Mouse (Mus musculus) ES-E14 (cell line): Measurements from ENCODE around the gene Tshz2. TPM values are rescaled to one million over a fixed set of nuclear protein-coding genes. Genes with fewer than 3 reads are reported as not detected.
A peak's percentile ranks its signal among the peaks of the same experiment; 100 is the strongest.

Source experiments
- DNase-seq: peaks from one replicate; pipeline ENCODE4 v3.0.0-alpha.2; 2013; ENCODE audit warnings: low read depth, low spot score
- H3K27ac ChIP-seq: 2 replicates; pipeline ENCODE4 v1.5.1; 2012; ENCODE audit warnings: low read depth, mild to moderate bottlenecking, low read length, moderate library complexity, mixed read lengths; ENCODE audit not compliant: poor library complexity, insufficient read depth, severe bottlenecking
- H3K36me3 ChIP-seq: 2 replicates; pipeline ENCODE4 v1.6.1; 2012; ENCODE audit warnings: mild to moderate bottlenecking, low read length, moderate library complexity, mixed read lengths; ENCODE audit not compliant: control insufficient read depth, poor library complexity, insufficient read depth, severe bottlenecking
- H3K4me1 ChIP-seq, 2 experiments: fragments of 150-350 bp in 1 of 2; sonication (generic) in 1 of 2; 2 replicates each; pipeline ENCODE4 v1.6.1; 2012; ENCODE audit warnings: low read length in 2 of 2, mild to moderate bottlenecking in 1 of 2, mixed read lengths in 1 of 2; ENCODE audit not compliant: control insufficient read depth in 2 of 2, insufficient read depth in 2 of 2, poor library complexity in 1 of 2
- H3K4me3 ChIP-seq, 2 experiments: fragments of 150-350 bp in 1 of 2; sonication (generic) in 1 of 2; 2 replicates each; pipeline ENCODE4 v1.5.1; 2012; ENCODE audit warnings: low read length in 2 of 2, low read depth in 1 of 2, mild to moderate bottlenecking in 1 of 2, mixed read lengths in 1 of 2; ENCODE audit not compliant: insufficient read depth in 1 of 2, poor library complexity in 1 of 2, severe bottlenecking in 1 of 2
- H3K9ac ChIP-seq: 2 replicates; pipeline ENCODE4 v1.6.1; 2012; ENCODE audit warnings: low read depth, mild to moderate bottlenecking, low read length, mixed read lengths; ENCODE audit not compliant: poor library complexity, insufficient read depth, severe bottlenecking
- H3K9me3 ChIP-seq: fragments of 150-350 bp; sonication (generic); 2 replicates; pipeline ENCODE4 v1.6.1; 2012; ENCODE audit warnings: low read depth, mild to moderate bottlenecking, low read length; ENCODE audit not compliant: control insufficient read depth, insufficient read depth
- CHD2 ChIP-seq: IDR thresholded peaks from 2 replicates; pipeline ENCODE4 v1.6.1; 2014; ENCODE audit warnings: mild to moderate bottlenecking, low read depth, low read length, inconsistent platforms
- HCFC1 ChIP-seq: IDR thresholded peaks from 2 replicates; pipeline ENCODE4 v1.6.1; 2012; ENCODE audit warnings: low read length, inconsistent platforms, borderline replicate concordance; ENCODE audit not compliant: insufficient read depth
- MAFK ChIP-seq: IDR thresholded peaks from 2 replicates; pipeline ENCODE4 v1.6.1; 2014; ENCODE audit warnings: mild to moderate bottlenecking, low read depth, low read length, inconsistent platforms; ENCODE audit not compliant: insufficient read depth
- ZC3H11A ChIP-seq: IDR thresholded peaks from 2 replicates; pipeline ENCODE4 v1.6.1; 2012; ENCODE audit warnings: low read depth, mild to moderate bottlenecking, inconsistent platforms, low read length, borderline replicate concordance
- ZNF384 ChIP-seq: IDR thresholded peaks from 2 replicates; pipeline ENCODE4 v1.6.1; 2012; ENCODE audit warnings: low read depth, low read length, inconsistent platforms
- in situ Hi-C, 2 experiments: fragments of 600-800 bp; cut with MboI; formaldehyde crosslinking; loops; one replicate each; pipeline ENCODE4 v1.15.1; 2025; ENCODE audit warnings: low sequenced_read_pairs in 2 of 2, inconsistent platforms in 1 of 2; ENCODE audit not compliant: unreplicated experiment in 2 of 2
- total RNA-seq: library from RNA; depleted of rRNA; stranded (reverse); fragments of 300-350 nt; gene quantifications from 2 replicates; pipeline ENCODE4 v1.2.3, GENCODE M21; 2012

The Tshz2 gene
- total RNA-seq, 1 experiment, result 0.27 TPM

- in situ Hi-C loops, result no loop called here
- no peaks in the 10 kb centered on the region for H3K36me3 ChIP-seq
- H3K27ac ChIP-seq, result no peak overlapping the region
- DNase-seq, result no peak
- H3K4me1 ChIP-seq, result peaks cover 2 to 4% of the 10 kb centered on the region in 2 experiments; a peak in 1 of 4 replicates
- TF ChIP-seq MAFK, result no peak
- TF ChIP-seq CHD2, result no peak
- no peak for TF ChIP-seq ZC3H11A
- no peak for TF ChIP-seq ZNF384
- no peak for TF ChIP-seq HCFC1
- H3K9ac ChIP-seq, result no peak overlapping the region
- H3K4me3 ChIP-seq, result no peak overlapping the region
- H3K9me3 ChIP-seq, result no peaks in the 10 kb centered on the region
These were observed 395.9 kb downstream of the Tshz2 start for GRCm38 (mm10) chr2:170028488-170029303.

- Histone ChIP-seq H3K4me1 (peaks cover 2 to 4% of the 10 kb centered on the region in 2 experiments; a peak in 1 of 4 replicates), H3K9me3 (no peaks in the 10 kb centered on the region), H3K4me3 (no peak overlapping the region), H3K27ac (no peak overlapping the region), H3K36me3 (no peaks in the 10 kb centered on the region), H3K9ac (no peak overlapping the region)
- in situ Hi-C loops, result no loop called here
- DNase-seq, result no peak
- TF ChIP-seq ZNF384, result no peak
- TF ChIP-seq MAFK, result no peak
- no peak for TF ChIP-seq HCFC1
- TF ChIP-seq ZC3H11A, result no peak
- no peak for TF ChIP-seq CHD2
These were observed 396.6 kb downstream of the Tshz2 start for GRCm38 (mm10) chr2:170029304-170029856.

- Histone ChIP-seq H3K27ac (no peak overlapping the region), H3K9me3 (no peaks in the 10 kb centered on the region), H3K9ac (no peak overlapping the region), H3K36me3 (no peaks in the 10 kb centered on the region), H3K4me1 (peaks cover 2 to 4% of the 10 kb centered on the region in 2 experiments; a peak in 2 of 4 replicates), H3K4me3 (no peak overlapping the region)
- in situ Hi-C loops, result no loop called here
- TF ChIP-seq CHD2 (no peak), MAFK (no peak), HCFC1 (no peak), ZNF384 (no peak)
- DNase-seq, result no peak
These were observed 398.4 kb downstream of the Tshz2 start for GRCm38 (mm10) chr2:170031226-170031625.

- no peak overlapping the region for H3K27ac ChIP-seq
- TF ChIP-seq CHD2, result no peak
- TF ChIP-seq ZC3H11A, result no peak
- in situ Hi-C loops, result no loop called here
- H3K36me3 ChIP-seq, result no peaks in the 10 kb centered on the region
- peak; percentile 52 for DNase-seq
- no peak overlapping the region for H3K4me3 ChIP-seq
- H3K9ac ChIP-seq, result no peak overlapping the region
- H3K4me1 ChIP-seq, result peaks cover 2 to 4% of the 10 kb centered on the region in 2 experiments; a peak in 2 of 4 replicates
- H3K9me3 ChIP-seq, result no peaks in the 10 kb centered on the region
These were observed 399.1 kb downstream of the Tshz2 start for GRCm38 (mm10) chr2:170031872-170032271.
